Mouse (Mus musculus) heart, adult 2 months (tissue): ENCODE measurements around the gene Hs6st1.

Source experiments
- CTCF ChIP-seq: fragments of 200-600 bp; IDR thresholded peaks from 2 replicates; pipeline ENCODE4 v1.8.1; 2022; ENCODE audit warnings: antibody characterized with exemption, mild to moderate bottlenecking, moderate library complexity
- EP300 ChIP-seq: fragments of 200-500 bp; IDR thresholded peaks from 2 replicates; pipeline ENCODE4 v1.6.1; 2011; ENCODE audit warnings: low read depth, low read length, control low read depth; ENCODE audit not compliant: insufficient read depth
- POLR2A ChIP-seq: fragments of 200-500 bp; IDR thresholded peaks from 2 replicates; pipeline ENCODE4 v1.6.1; 2011; ENCODE audit warnings: mild to moderate bottlenecking, low read depth, low read length, control low read depth; ENCODE audit not compliant: insufficient read depth

DNA sequence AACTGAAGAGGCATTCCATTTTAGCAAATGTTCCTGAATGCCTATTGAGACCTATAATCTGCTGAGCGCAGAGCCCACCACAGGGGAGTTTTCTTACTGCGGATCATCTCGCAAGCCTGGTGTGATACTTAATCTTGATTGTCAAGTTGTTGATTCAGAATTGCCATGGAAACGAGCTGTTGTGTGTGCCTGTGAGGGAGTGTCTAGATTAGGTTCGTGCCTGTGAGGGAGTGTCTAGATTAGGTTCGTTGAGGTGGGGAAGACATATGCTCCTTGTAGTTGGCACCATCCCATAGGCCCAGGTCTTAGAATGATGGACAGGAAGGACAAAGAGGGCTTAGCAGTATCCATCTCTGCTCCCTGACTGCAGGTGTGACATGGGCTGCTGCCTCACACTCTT, 23.0 kb downstream of the Hs6st1 start:
- no peak for TF ChIP-seq CTCF
- TF ChIP-seq EP300, result no peak
- no peak for TF ChIP-seq POLR2A
